Mouse (Mus musculus): ENCODE results near the gene Son.

DNA sequence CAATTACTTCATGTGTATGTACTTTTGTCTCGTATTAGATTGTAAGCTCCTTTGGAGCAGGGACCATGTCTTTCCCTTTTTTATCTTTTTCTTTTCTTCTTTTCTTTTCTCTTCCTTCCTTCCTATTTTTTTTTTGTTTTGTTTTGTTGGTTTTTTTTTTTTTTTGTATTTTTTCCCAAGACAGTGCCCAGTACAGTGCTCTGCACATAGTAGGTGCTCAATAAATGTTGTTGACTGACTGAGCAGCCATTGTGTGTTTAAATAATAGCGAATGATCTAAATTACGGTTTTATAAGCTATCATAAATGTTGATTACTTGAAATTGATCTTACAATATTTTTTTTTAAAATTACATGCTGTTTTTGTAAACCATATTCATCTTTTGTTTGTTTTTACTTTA is 16.5 kb downstream of the Son start:
- TF ChIP-seq CTCF (IDR thresholded peaks at IDR 0.05; ENCODE audit: low read depth) (no peak), EP300 (IDR thresholded peaks at IDR 0.05; ENCODE audit: low read depth) (no peak)

Measured in liver, postnatal 0 days (tissue).